Mouse (Mus musculus) MEL (cell line): ENCODE measurements around the gene Tjp1. TPM values are rescaled to one million over a fixed set of nuclear protein-coding genes. Genes with fewer than 3 reads are reported as not detected.

Experiments
- DNase-seq: peaks from one replicate; pipeline ENCODE4 v3.0.0; 2011; ENCODE audit warnings: low read depth, low spot score
- H3K27ac ChIP-seq: 2 replicates; pipeline ENCODE4 v1.5.1; 2012; ENCODE audit warnings: low read depth, mild to moderate bottlenecking, control low read depth, low read length, moderate library complexity; ENCODE audit not compliant: control insufficient read depth
- H3K27me3 ChIP-seq, 2 experiments: fragments of 150-350 bp in 1 of 2; sonication (generic) in 1 of 2; 2 replicates each; pipeline ENCODE4 v1.6.1; 2012; ENCODE audit warnings: low read length in 2 of 2, mild to moderate bottlenecking in 2 of 2, improper control_type of control experiment in 1 of 2, moderate library complexity in 1 of 2; ENCODE audit not compliant: insufficient read depth in 2 of 2, control insufficient read depth in 1 of 2
- H3K36me3 ChIP-seq, 2 experiments: 2 replicates each; pipeline ENCODE4 v1.6.1; 2012 to 2014; ENCODE audit warnings: low read length in 2 of 2, improper control_type of control experiment in 1 of 2, inconsistent platforms in 1 of 2, mild to moderate bottlenecking in 1 of 2; ENCODE audit not compliant: insufficient read depth in 2 of 2, control insufficient read depth in 1 of 2
- H3K4me1 ChIP-seq, 2 experiments: fragments of 150-350 bp in 1 of 2; sonication (generic) in 1 of 2; 2 replicates each; pipeline ENCODE4 v1.6.1; 2012; ENCODE audit warnings: low read length in 2 of 2, improper control_type of control experiment in 1 of 2, mild to moderate bottlenecking in 1 of 2; ENCODE audit not compliant: insufficient read depth in 2 of 2, control insufficient read depth in 1 of 2
- H3K4me3 ChIP-seq, 2 experiments: fragments of 150-350 bp in 1 of 2; sonication (generic) in 1 of 2; 2 replicates each; pipeline ENCODE4 v1.5.1; 2012; ENCODE audit warnings: low read depth in 2 of 2, low read length in 2 of 2, mild to moderate bottlenecking in 2 of 2, moderate library complexity in 2 of 2, control low read depth in 1 of 2, improper control_type of control experiment in 1 of 2; ENCODE audit not compliant: control insufficient read depth in 1 of 2, insufficient read depth in 1 of 2
- H3K79me2 ChIP-seq: 2 replicates; pipeline ENCODE4 v1.6.1; 2012; ENCODE audit warnings: mild to moderate bottlenecking, low read length, moderate library complexity; ENCODE audit not compliant: control insufficient read depth, poor library complexity, insufficient read depth
- H3K9ac ChIP-seq: 2 replicates; pipeline ENCODE4 v1.6.1; 2012; ENCODE audit warnings: low read depth, mild to moderate bottlenecking, control low read depth, low read length, moderate library complexity; ENCODE audit not compliant: control insufficient read depth, poor library complexity, severe bottlenecking
- H3K9me3 ChIP-seq: fragments of 150-350 bp; sonication (generic); replicated peaks from 2 replicates; pipeline ENCODE4 v1.6.1; 2012; ENCODE audit warnings: mild to moderate bottlenecking, low read length, improper control_type of control experiment, moderate library complexity; ENCODE audit not compliant: insufficient read depth
- BHLHE40 ChIP-seq: IDR thresholded peaks from 2 replicates; pipeline ENCODE4 v1.6.1; 2012; ENCODE audit warnings: low read depth, mild to moderate bottlenecking, inconsistent platforms, low read length, improper control_type of control experiment, borderline replicate concordance
- CHD1 ChIP-seq: IDR thresholded peaks from 2 replicates; pipeline ENCODE4 v1.6.1; 2012; ENCODE audit warnings: low read depth, mild to moderate bottlenecking, inconsistent platforms, low read length, improper control_type of control experiment
- CHD2 ChIP-seq: IDR thresholded peaks from 2 replicates; pipeline ENCODE4 v1.6.1; 2011; ENCODE audit warnings: low read length, improper control_type of control experiment
- CTCF ChIP-seq, 3 experiments: IDR thresholded peaks in 2 of 3; conservative IDR thresholded peaks in 1 of 3; 2 replicates each; pipeline ENCODE4 v1.5.1; 2011 to 2012; ENCODE audit warnings: low read length in 3 of 3, low read depth in 2 of 3, mild to moderate bottlenecking in 2 of 3, improper control_type of control experiment in 1 of 3, inconsistent platforms in 1 of 3, mixed read lengths in 1 of 3, moderate library complexity in 1 of 3; ENCODE audit not compliant: control insufficient read depth in 1 of 3, insufficient read depth in 1 of 3, poor library complexity in 1 of 3, severe bottlenecking in 1 of 3
- GABPA ChIP-seq: IDR thresholded peaks from 2 replicates; pipeline ENCODE4 v1.6.1; 2012; ENCODE audit warnings: low read depth, mild to moderate bottlenecking, inconsistent platforms, low read length, improper control_type of control experiment, moderate library complexity
- GATA1 ChIP-seq: IDR thresholded peaks from 2 replicates; pipeline ENCODE4 v1.6.1; 2011; ENCODE audit warnings: low read depth, low read length, improper control_type of control experiment
- HCFC1 ChIP-seq: IDR thresholded peaks from 2 replicates; pipeline ENCODE4 v1.6.1; 2012; ENCODE audit warnings: low read depth, mild to moderate bottlenecking, inconsistent platforms, low read length, improper control_type of control experiment, moderate library complexity
- JUND ChIP-seq: IDR thresholded peaks from 2 replicates; pipeline ENCODE4 v1.6.1; 2011; ENCODE audit warnings: low read depth, mild to moderate bottlenecking, improper control_type of control experiment, low read length
- KAT2A ChIP-seq: conservative IDR thresholded peaks from 2 replicates; pipeline ENCODE4 v1.6.1; 2012; ENCODE audit warnings: low read depth, low read length, improper control_type of control experiment, inconsistent platforms
- MAFK ChIP-seq: IDR thresholded peaks from 2 replicates; pipeline ENCODE4 v1.6.1; 2011; ENCODE audit warnings: low read depth, mild to moderate bottlenecking, low read length, improper control_type of control experiment, borderline replicate concordance
- MAX ChIP-seq: IDR thresholded peaks from 2 replicates; pipeline ENCODE4 v1.6.1; 2011; ENCODE audit warnings: low read length, improper control_type of control experiment
- MXI1 ChIP-seq: IDR thresholded peaks from 2 replicates; pipeline ENCODE4 v1.6.1; 2011; ENCODE audit warnings: mild to moderate bottlenecking, low read depth, low read length, improper control_type of control experiment
- NRF1 ChIP-seq: IDR thresholded peaks from 2 replicates; pipeline ENCODE4 v1.6.1; 2014; ENCODE audit warnings: low read depth, mild to moderate bottlenecking, inconsistent platforms, low read length, improper control_type of control experiment, moderate library complexity; ENCODE audit not compliant: poor library complexity, insufficient read depth, severe bottlenecking
- POLR2AphosphoS2 ChIP-seq: IDR thresholded peaks from 2 replicates; pipeline ENCODE4 v1.6.1; 2011; ENCODE audit warnings: low read length, improper control_type of control experiment
- POLR2AphosphoS5 ChIP-seq: IDR thresholded peaks from 2 replicates; pipeline ENCODE4 v1.6.1; 2012; ENCODE audit warnings: low read depth, borderline replicate concordance, mild to moderate bottlenecking, inconsistent platforms, low read length, moderate library complexity, mixed read lengths
- RAD21 ChIP-seq: IDR thresholded peaks from 2 replicates; pipeline ENCODE4 v1.6.1; 2011; ENCODE audit warnings: mild to moderate bottlenecking, low read depth, low read length, improper control_type of control experiment
- SIN3A ChIP-seq: IDR thresholded peaks from 2 replicates; pipeline ENCODE4 v1.6.1; 2012; ENCODE audit warnings: low read length, improper control_type of control experiment, inconsistent platforms
- TAL1 ChIP-seq: IDR thresholded peaks from 2 replicates; pipeline ENCODE4 v1.6.1; 2012; ENCODE audit warnings: mild to moderate bottlenecking, inconsistent platforms, low read length, moderate library complexity, mixed read lengths
- TBP ChIP-seq: IDR thresholded peaks from 2 replicates; pipeline ENCODE4 v1.8.0; 2011; ENCODE audit warnings: low read depth, low read length, improper control_type of control experiment
- ZMIZ1 ChIP-seq: IDR thresholded peaks from 2 replicates; pipeline ENCODE4 v1.6.1; 2012; ENCODE audit warnings: low read depth, mild to moderate bottlenecking, inconsistent platforms, low read length, improper control_type of control experiment, moderate library complexity
- ZNF384 ChIP-seq: IDR thresholded peaks from 2 replicates; pipeline ENCODE4 v1.6.1; 2012; ENCODE audit warnings: low read depth, mild to moderate bottlenecking, inconsistent platforms, low read length, improper control_type of control experiment
- polyA plus RNA-seq, 2 experiments: library from polyadenylated mRNA; stranded (reverse) in 1 of 2; unstranded in 1 of 2; fragments of >175 nt in 1 of 2; fragments of >200 nt in 1 of 2; gene quantifications; 2 replicates each; pipeline versions ENCODE4 v1.2.1 to v1.2.4; 2012; ENCODE audit warnings: low replicate concordance in 2 of 2, low read depth in 1 of 2; ENCODE audit not compliant: insufficient read length in 2 of 2, insufficient read depth in 1 of 2, missing spikeins in 1 of 2
- total RNA-seq: library from RNA; depleted of rRNA; stranded (reverse); fragments of 300-350 nt; gene quantifications from 2 replicates; pipeline ENCODE4 v1.2.3, GENCODE M21; 2012

The Tjp1 gene
- total and polyA plus RNA-seq, 3 experiments: 0.01 TPM; not detected in 2

DNA sequence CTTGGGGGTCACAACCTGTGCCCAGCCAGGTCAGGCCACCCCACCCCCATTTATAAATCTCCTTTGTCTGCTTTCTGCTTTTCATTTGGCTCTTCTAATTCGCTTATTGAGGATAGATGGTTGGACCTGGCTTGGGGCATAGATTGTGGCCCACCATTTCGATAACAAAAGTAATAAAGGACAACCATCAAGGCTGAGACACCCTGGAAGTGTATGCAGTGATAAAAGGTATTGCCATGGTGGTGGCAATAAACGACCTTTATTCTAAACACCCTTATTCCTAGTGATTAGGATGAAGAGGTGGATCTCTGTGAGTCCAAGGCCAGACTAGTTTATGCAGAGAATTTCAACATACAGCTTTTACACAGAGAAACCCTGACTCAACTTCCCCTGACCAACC is 121.2 kb downstream of the Tjp1 start:
- TF ChIP-seq TAL1 (no peak), MAX (no peak), TBP (no peak), RAD21 (no peak), ZNF384 (no peak), MAFK (no peak), BHLHE40 (no peak), HCFC1 (no peak), CTCF (IDR thresholded peaks at IDR 0.05 in 2 of 3, conservative IDR thresholded peaks at IDR 0.05 in 1 of 3; ENCODE audit: control insufficient read depth in 1 of 3, insufficient read depth in 1 of 3, low read depth in 2 of 3, low read length in 3 of 3, poor library complexity in 1 of 3, severe bottlenecking in 1 of 3) (no peak), CHD2 (no peak), KAT2A (no peak), POLR2AphosphoS2 (no peak), MXI1 (no peak), GABPA (no peak), POLR2AphosphoS5 (no peak), CHD1 (no peak), NRF1 (no peak), GATA1 (no peak), ZMIZ1 (no peak), SIN3A (no peak)
- TF ChIP-seq, all 39 proteins: peak for 0
- Histone ChIP-seq H3K9ac (no peak overlapping the region), H3K4me3 (no peak overlapping the region), H3K79me2 (no peaks in the 10 kb centered on the region), H3K27ac (no peak overlapping the region), H3K9me3 (no peaks in the 10 kb centered on the region), H3K27me3 (no peaks in the 10 kb centered on the region), H3K4me1 (no peaks in the 10 kb centered on the region), H3K36me3 (no peaks in the 10 kb centered on the region)
- no peak for DNase-seq

DNA sequence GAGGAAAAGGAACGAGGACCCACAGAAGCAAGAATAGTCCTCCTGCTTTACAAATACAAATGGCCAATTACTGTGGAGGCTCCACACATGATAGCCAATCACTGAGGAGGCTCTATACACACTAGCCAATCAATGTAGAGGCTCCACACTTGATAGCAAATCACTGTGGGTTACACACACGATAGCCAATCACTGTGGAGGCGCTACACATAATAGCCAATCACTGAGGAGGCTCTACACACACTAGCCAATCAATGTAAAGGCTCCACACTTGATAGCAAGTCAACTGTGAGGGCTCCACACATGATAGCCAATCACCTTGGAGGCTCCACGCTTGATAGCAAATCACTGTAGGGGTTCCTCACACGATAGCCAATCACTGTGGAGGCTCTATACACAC is 125.1 kb downstream of the Tjp1 start:
- no peak overlapping the region for H3K4me3 ChIP-seq
- no peak for DNase-seq
- no peak for TF ChIP-seq JUND
- no peak for TF ChIP-seq ZNF384
- no peaks in the 10 kb centered on the region for H3K36me3 ChIP-seq
- no peak overlapping the region for H3K9ac ChIP-seq
- no peaks in the 10 kb centered on the region for H3K4me1 ChIP-seq
- no peaks in the 10 kb centered on the region for H3K27me3 ChIP-seq
- no peaks in the 10 kb centered on the region for H3K9me3 ChIP-seq
- no peak overlapping the region for H3K27ac ChIP-seq
- no peaks in the 10 kb centered on the region for H3K79me2 ChIP-seq
